Mouse (Mus musculus) liver, embryonic 12.5 days (tissue): Measurements from ENCODE around the gene Nomo1. TPM values are rescaled to one million over a fixed set of nuclear protein-coding genes. Genes with fewer than 3 reads are reported as not detected.

ENCODE experiments used
- ATAC-seq: fragments of 200-750 bp; cut with Nextera tagmentation; 2 replicates; pipeline ENCODE4 v1.8.0; 2017; ENCODE audit warnings: moderate number of reproducible peaks, mild to moderate bottlenecking, moderate library complexity
- H3K27ac ChIP-seq: fragments of 300-500 bp; sonication (generic); 2 replicates; pipeline ENCODE4 v1.5.1; 2016; ENCODE audit warnings: mild to moderate bottlenecking
- H3K27me3 ChIP-seq: fragments of 300-500 bp; sonication (generic); replicated peaks from 2 replicates; pipeline ENCODE4 v1.6.1; 2016; ENCODE audit warnings: mild to moderate bottlenecking, moderate library complexity
- H3K36me3 ChIP-seq: fragments of 300-500 bp; sonication (generic); 2 replicates; pipeline ENCODE4 v1.6.1; 2016; ENCODE audit warnings: mild to moderate bottlenecking, moderate library complexity
- H3K4me1 ChIP-seq: fragments of 300-500 bp; sonication (generic); 2 replicates; pipeline ENCODE4 v1.6.1; 2016
- H3K4me2 ChIP-seq: fragments of 300-500 bp; sonication (generic); 2 replicates; pipeline ENCODE4 v1.6.1; 2016; ENCODE audit warnings: mild to moderate bottlenecking, moderate library complexity
- H3K4me3 ChIP-seq: fragments of 300-500 bp; sonication (generic); 2 replicates; pipeline ENCODE4 v1.5.1; 2016; ENCODE audit warnings: mild to moderate bottlenecking, moderate library complexity
- H3K9ac ChIP-seq: fragments of 300-500 bp; sonication (generic); 2 replicates; pipeline ENCODE4 v1.6.1; 2016; ENCODE audit warnings: mild to moderate bottlenecking, moderate library complexity
- H3K9me3 ChIP-seq: fragments of 300-500 bp; sonication (generic); replicated peaks from 2 replicates; pipeline ENCODE4 v1.6.1; 2016; ENCODE audit warnings: mild to moderate bottlenecking, moderate library complexity
- WGBS: fragments of 180-500 bp; shearing (Covaris S2); methylation state at CpG from one replicate; pipeline ENCODE4 v1.1.7; 2016; ENCODE audit not compliant: insufficient replicate concordance; 5-methylcytosine and 5-hydroxymethylcytosine counted together
- polyA plus RNA-seq: library from polyadenylated mRNA; unstranded; fragments of >200 nt; fragmentation: Nextera tagmentation; extraction: Ambion mirVana; gene quantifications from 2 replicates; pipeline ENCODE4 v1.2.1, GENCODE M21; 2016

Nomo1 gene
- polyA plus RNA-seq, 1 experiment from 2014 or later, result 52.5 TPM

DNA sequence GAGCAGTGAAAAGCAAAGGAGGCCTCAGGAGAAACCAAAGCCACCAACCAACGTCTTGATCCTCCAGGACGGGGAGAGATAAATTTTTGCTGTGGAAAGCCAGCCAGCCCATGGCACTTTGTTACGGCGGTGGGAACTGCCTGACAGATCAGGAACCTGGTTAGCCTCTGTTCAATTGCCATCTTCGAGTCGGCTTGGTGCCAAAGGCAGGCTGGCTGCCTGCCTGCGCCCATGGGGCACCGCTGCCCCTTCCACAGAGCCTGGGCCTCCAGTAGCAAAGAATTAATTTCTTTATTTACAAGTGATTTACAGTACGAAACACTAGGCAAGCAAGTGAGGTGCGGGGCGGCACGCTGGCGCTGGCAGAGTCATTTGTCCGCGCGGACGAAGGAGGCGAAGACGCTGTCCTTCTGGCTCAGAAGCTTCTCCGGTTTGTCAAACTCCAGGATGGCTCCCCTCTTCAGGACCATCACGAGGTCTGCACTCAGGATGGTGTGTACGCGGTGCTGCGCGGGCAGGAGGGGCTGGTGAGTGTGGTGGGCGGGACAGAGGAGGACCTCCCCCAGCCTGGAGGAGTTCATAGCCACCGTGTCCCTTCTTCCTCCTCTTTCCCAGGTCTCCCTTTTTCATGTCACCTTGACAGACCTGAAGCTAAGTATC is 70.9 kb downstream of the Nomo1 start:
- no peak overlapping the region for H3K9ac ChIP-seq
- 73% methylated on average over 27 of the region's 27 CpGs for WGBS

DNA sequence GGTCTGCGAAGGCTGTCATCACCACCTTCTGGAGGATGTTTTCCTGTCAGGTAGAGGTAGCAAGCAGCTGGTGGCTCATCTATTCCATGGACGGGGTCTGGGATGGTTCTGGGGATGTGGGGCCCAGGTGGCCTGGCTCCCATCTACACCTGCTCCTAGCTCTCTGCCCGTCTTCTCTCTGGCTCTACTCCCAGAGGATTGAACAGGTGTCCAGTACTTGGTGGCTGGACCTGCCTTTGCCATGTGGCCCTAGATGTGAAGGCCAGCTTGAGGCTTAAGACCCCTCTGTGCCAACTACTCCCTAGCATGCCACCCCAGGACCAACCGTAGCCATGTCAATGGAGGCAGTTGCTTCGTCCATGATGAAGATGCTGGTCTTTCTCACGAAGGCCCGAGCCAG is 72.0 kb downstream of the Nomo1 start:
- Histone ChIP-seq H3K36me3 (no peaks in the 10 kb centered on the region), H3K9ac (no peak overlapping the region), H3K4me1 (peaks cover 4% of the 10 kb centered on the region), H3K27me3 (peaks cover 23% of the 10 kb centered on the region), H3K27ac (no peak overlapping the region), H3K9me3 (no peaks in the 10 kb centered on the region), H3K4me3 (no peak overlapping the region), H3K4me2 (no peak overlapping the region)
- 74% methylated on average over 7 of the region's 7 CpGs for WGBS
- no peak for ATAC-seq

More for the DNA sequence above, 70.9 kb downstream of the Nomo1 start:
- no peak overlapping the region for H3K4me2 ChIP-seq
- peaks cover 34% of the 10 kb centered on the region for H3K27me3 ChIP-seq
- H3K4me1 ChIP-seq, result peaks cover 9% of the 10 kb centered on the region
- no peak overlapping the region for H3K4me3 ChIP-seq
- H3K27ac ChIP-seq, result no peak overlapping the region
- no peaks in the 10 kb centered on the region for H3K9me3 ChIP-seq
- no peak for ATAC-seq
- no peaks in the 10 kb centered on the region for H3K36me3 ChIP-seq

DNA sequence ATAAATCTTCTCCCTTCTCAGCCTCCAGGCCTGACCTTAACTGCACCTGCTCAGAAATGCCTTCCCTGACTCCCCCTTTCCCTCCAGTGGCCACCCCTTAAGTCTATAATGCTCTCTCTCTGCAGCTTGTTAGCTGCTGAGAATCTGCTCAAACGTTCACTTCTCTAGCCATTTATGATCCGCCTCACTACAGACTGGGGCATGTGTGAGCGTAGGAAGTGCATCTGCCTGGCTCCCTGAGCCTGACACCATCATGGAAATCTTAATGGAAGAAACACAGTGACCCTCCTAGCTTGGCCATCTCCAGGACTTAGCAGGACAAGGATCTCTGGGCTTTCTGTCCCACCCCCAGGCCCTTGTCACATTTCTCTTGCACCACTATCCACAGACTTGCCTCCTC is 76.6 kb downstream of the Nomo1 start:
- H3K4me1 ChIP-seq, result no peaks in the 10 kb centered on the region
- no peak overlapping the region for H3K9ac ChIP-seq
- no peak overlapping the region for H3K4me3 ChIP-seq
- H3K4me2 ChIP-seq, result no peak overlapping the region
- H3K27ac ChIP-seq, result no peak overlapping the region
- H3K27me3 ChIP-seq, result no peaks in the 10 kb centered on the region; the same call in none of the 2 replicates
- ATAC-seq, result no peak
- WGBS, result 59% methylated on average over 3 of the region's 3 CpGs
- no peaks in the 10 kb centered on the region for H3K36me3 ChIP-seq
- no peaks in the 10 kb centered on the region for H3K9me3 ChIP-seq

DNA sequence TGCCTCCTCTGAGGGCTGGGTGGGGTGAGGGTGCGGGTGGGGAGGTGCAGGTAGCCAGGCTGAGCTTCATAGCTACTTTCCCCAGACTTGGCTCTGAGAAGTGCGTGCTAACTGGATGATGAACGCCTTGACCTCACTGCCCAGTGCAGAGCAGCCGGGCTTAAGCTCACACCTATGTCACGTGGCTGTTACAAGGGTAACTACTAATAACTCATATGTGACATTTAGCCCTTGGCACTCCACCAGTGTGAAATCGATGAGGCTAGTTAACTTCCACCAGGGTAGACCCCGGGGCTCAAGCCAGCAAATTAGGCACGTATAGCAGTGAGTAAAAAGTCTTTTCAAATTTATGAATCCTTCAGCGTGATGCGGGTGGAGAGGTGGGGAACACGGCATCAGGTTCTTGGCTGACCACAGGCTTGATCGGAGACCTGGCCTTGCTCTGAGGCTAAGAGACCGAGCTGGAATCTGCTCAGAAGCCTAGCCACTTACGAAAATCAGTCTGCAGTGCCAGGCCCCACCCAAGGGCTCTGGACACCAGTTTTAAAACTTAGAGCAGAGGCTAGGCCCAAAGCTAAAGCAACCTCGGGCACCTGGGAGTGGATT is 77.8 kb downstream of the Nomo1 start:
- Histone ChIP-seq H3K4me3 (no peak overlapping the region), H3K27me3 (no peaks in the 10 kb centered on the region; the same call in 1 of the 2 replicates), H3K4me1 (no peaks in the 10 kb centered on the region), H3K27ac (no peak overlapping the region), H3K36me3 (no peaks in the 10 kb centered on the region), H3K9ac (no peak overlapping the region), H3K9me3 (no peaks in the 10 kb centered on the region), H3K4me2 (no peak overlapping the region)
- WGBS, result 68% methylated on average over 15 of the region's 15 CpGs
- ATAC-seq, result no peak

DNA sequence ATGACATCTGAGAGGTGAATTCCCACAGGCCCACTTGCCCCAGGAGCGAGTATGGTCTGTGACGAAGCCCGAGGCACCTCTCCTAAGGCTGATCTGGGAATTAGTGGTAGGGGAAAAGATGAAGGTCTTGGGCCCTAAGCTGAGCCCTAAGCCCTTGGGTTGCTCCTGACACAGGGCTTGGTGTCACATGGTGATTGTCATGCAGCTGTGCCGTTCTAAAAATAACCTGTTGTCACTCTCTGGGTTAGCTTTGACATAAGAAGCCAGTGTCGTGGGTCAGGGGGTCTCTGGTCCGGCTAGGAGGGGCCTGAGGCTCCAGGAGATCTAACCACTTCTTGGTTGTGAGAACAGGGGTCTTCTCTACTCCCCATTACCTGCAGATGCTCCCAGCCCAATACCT is 78.4 kb downstream of the Nomo1 start:
- no peak overlapping the region for H3K4me3 ChIP-seq
- 49% methylated on average over 6 of the region's 6 CpGs for WGBS
- no peak overlapping the region for H3K4me2 ChIP-seq
- H3K9me3 ChIP-seq, result no peaks in the 10 kb centered on the region
- H3K27ac ChIP-seq, result no peak overlapping the region
- no peak overlapping the region for H3K9ac ChIP-seq
- H3K27me3 ChIP-seq, result no peaks in the 10 kb centered on the region; the same call in 1 of the 2 replicates
- no peak for ATAC-seq
- H3K36me3 ChIP-seq, result no peaks in the 10 kb centered on the region
- H3K4me1 ChIP-seq, result no peaks in the 10 kb centered on the region

DNA sequence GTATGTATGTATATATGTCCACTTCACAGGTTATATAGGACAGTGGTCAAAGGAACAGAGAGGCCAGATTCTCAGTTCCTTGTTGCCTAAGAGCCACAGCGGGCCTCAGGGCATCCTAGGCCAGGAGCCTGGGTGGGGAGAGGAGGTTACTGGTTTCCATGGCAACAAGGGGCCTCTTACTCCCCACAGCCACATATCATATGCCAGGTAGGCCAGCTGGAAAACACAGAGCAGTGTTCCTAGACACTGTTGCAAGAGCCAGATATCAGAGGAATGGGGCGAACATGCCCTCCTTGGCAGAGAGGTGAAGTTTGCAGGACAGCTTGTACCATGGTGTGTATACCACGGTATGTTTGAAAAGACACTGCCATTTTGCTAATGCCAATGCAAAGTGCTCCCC is 79.9 kb downstream of the Nomo1 start:
- no peak overlapping the region for H3K9ac ChIP-seq
- no peak overlapping the region for H3K4me3 ChIP-seq
- H3K27me3 ChIP-seq, result no peaks in the 10 kb centered on the region
- no peak overlapping the region for H3K27ac ChIP-seq
- H3K9me3 ChIP-seq, result no peaks in the 10 kb centered on the region
- no peak overlapping the region for H3K4me2 ChIP-seq
- H3K36me3 ChIP-seq, result no peaks in the 10 kb centered on the region
- 62% methylated on average over 3 of the region's 3 CpGs for WGBS
- ATAC-seq, result no peak
- no peaks in the 10 kb centered on the region for H3K4me1 ChIP-seq

DNA sequence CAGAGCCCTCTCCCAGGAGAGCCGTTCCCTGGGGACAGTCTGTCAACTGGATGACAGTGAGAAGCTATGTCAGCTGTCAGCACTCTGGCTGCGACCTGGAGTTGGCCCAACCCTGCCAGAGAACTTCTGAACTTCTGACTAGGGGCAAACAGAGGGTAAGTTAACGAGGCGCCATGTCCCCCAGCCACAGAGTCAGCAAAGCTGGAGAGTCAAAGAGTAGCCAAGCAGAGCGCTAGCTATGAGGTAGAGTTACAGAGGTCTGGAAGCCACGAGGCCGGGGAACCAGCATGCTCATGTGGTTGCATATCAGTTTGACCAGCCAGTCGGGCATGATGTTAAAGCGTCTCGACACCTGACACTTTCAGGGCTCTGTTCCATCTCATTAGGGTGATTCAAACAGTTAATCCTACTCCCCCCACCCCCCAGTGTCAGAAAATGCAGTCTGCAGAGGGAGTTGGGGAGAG is 82.7 kb downstream of the Nomo1 start:
- no peaks in the 10 kb centered on the region for H3K9me3 ChIP-seq
- no peaks in the 10 kb centered on the region for H3K36me3 ChIP-seq
- WGBS, result 44% methylated on average over 10 of the region's 10 CpGs
- H3K27me3 ChIP-seq, result no peaks in the 10 kb centered on the region
- H3K4me2 ChIP-seq, result no peak overlapping the region
- no peak overlapping the region for H3K4me3 ChIP-seq
- H3K27ac ChIP-seq, result no peak overlapping the region
- H3K9ac ChIP-seq, result no peak overlapping the region
- no peak for ATAC-seq
- no peaks in the 10 kb centered on the region for H3K4me1 ChIP-seq

DNA sequence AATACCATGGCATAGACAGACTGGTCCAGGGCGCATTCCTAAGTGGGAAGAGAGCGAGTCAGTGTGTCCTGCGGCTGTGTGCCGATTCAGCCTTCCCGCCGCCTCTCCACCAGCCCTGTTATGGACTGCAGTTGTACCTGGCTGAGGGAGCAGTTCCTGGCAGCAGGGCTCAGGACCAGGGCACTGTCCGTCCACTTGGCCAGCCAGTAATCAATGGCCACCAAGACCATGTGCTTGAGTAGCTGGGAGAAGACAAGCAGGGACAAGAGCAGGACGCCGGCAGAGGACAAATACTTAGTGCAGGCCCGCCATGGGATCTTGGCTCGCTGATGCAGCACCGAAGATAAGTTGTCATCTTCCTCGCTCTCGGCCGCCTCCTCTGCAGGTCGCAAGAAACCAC is 83.5 kb downstream of the Nomo1 start:
- H3K4me1 ChIP-seq, result no peaks in the 10 kb centered on the region
- H3K27me3 ChIP-seq, result no peaks in the 10 kb centered on the region
- H3K27ac ChIP-seq, result no peak overlapping the region
- no peaks in the 10 kb centered on the region for H3K36me3 ChIP-seq
- H3K9ac ChIP-seq, result no peak overlapping the region
- 78% methylated on average over 16 of the region's 16 CpGs for WGBS
- no peak overlapping the region for H3K4me2 ChIP-seq
- no peak overlapping the region for H3K4me3 ChIP-seq
- ATAC-seq, result no peak
- no peaks in the 10 kb centered on the region for H3K9me3 ChIP-seq

DNA sequence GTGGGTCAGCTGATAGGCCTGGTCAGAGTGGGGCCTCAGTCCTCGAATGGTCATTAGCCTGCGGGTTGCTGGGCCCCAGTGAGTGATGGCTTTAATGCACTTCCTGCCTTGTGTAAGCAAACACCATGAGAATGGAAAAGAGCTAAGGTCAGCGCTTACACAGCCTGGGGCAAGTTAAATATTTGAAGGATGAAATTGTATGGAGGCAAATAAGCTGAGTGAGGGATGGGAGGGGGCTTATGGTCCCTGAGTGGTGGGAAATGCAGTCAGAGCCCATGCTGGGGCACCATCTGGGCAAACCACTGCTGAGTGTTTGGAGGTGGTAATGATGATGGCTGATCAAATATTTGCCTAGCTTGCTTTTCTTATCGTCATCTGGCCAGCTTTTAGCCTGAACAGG is 89.5 kb downstream of the Nomo1 start:
- WGBS, result 51% methylated on average over 4 of the region's 4 CpGs
- Histone ChIP-seq H3K27ac (no peak overlapping the region), H3K36me3 (no peaks in the 10 kb centered on the region), H3K9ac (no peak overlapping the region), H3K27me3 (no peaks in the 10 kb centered on the region), H3K4me2 (no peak overlapping the region), H3K4me1 (0 out of 2 replicates have a peak, but pooled peaks cover 2% of the 10 kb centered on the region), H3K4me3 (no peak overlapping the region), H3K9me3 (no peaks in the 10 kb centered on the region)
- ATAC-seq, result peak; percentile 46

DNA sequence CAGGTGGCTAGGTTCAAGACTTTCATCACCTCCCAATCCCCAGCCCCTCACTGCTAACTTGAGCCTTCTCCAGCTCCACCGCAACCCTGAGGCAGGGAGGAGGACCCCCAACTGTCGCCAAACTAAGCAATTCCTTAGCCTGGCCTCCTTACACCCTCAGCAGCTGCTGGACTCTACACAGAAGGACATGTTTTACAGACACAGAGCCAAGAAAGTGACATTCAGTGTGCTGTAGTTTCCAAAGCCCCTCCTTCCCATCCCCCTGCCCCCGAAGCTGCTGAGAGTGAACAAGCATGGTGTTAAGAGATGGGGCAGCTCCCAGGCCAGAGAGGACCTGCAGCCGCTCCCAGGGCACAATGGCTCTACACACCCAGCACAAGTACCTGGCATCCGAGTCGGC is 91.0 kb downstream of the Nomo1 start:
- no peak overlapping the region for H3K27ac ChIP-seq
- 71% methylated on average over 6 of the region's 6 CpGs for WGBS
- H3K9ac ChIP-seq, result no peak overlapping the region
- no peak for ATAC-seq
- no peaks in the 10 kb centered on the region for H3K9me3 ChIP-seq
- no peak overlapping the region for H3K4me3 ChIP-seq
- H3K36me3 ChIP-seq, result no peaks in the 10 kb centered on the region
- H3K4me2 ChIP-seq, result no peak overlapping the region
- H3K27me3 ChIP-seq, result no peaks in the 10 kb centered on the region
- peaks cover 5% of the 10 kb centered on the region; the same call in 1 of the 2 replicates for H3K4me1 ChIP-seq

DNA sequence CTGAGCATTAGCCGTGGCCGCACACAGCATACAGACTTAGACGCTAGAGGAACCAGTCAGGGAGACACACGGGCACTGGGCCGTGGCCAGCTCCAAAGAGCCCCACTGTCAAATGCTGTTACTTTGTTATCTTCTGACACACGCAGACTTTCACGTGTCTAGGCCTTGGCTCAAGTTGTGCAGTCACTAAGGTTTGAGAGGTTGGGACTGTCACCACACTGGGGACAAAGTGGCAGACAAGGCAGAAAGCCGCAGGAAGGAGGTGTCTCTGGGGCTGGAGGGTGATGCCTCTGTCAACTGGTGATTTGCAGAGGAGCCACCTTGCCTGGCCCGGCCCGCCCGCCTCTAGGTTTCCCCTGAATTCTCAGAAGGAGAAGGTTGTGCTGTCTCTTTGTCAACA is 91.8 kb downstream of the Nomo1 start:
- Histone ChIP-seq H3K36me3 (no peaks in the 10 kb centered on the region), H3K9me3 (no peaks in the 10 kb centered on the region), H3K27ac (no peak overlapping the region), H3K27me3 (no peaks in the 10 kb centered on the region), H3K4me1 (peaks cover 6% of the 10 kb centered on the region; the same call in 1 of the 2 replicates), H3K4me3 (no peak overlapping the region), H3K4me2 (no peak overlapping the region), H3K9ac (no peak overlapping the region)
- WGBS, result 72% methylated on average over 11 of the region's 11 CpGs
- no peak for ATAC-seq

DNA sequence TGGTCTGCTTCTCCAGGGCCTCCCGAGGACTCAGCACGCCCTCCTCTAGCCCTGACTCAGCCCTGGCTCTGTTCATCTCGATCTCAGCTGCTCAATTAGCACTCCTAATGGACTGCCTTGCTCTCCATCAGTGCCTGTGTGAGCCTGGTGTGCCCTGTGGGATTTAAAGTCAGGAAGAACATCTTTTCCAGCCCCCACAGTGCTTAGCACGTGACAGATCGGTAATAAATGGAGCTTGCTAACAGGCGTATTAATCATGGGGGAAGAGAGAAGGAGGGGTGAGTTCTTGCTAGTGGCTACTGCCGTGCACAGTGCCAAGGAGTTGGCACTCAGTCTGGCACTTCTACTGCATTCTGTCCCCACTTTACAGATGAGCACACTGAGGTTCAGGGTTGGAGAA is 94.7 kb downstream of the Nomo1 start:
- H3K4me2 ChIP-seq, result no peak overlapping the region
- no peak for ATAC-seq

More for the DNA sequence above, 94.7 kb downstream of the Nomo1 start:
- Histone ChIP-seq H3K4me1 (peaks cover 6% of the 10 kb centered on the region; the same call in 1 of the 2 replicates), H3K4me3 (no peak overlapping the region), H3K9ac (no peak overlapping the region), H3K9me3 (no peaks in the 10 kb centered on the region), H3K27ac (no peak overlapping the region), H3K36me3 (no peaks in the 10 kb centered on the region), H3K27me3 (peaks cover 1% of the 10 kb centered on the region)
- WGBS, result 42% methylated on average over 7 of the region's 7 CpGs
